Mouse (Mus musculus) cerebellum, adult 2 months (tissue): Measurements from ENCODE around the gene Scarf2.

Experiments used
- CTCF ChIP-seq: fragments of 200-500 bp; IDR thresholded peaks from 2 replicates; pipeline ENCODE4 v1.5.1; 2011; ENCODE audit warnings: low read depth, mild to moderate bottlenecking, control low read depth, low read length, moderate library complexity, borderline replicate concordance; ENCODE audit not compliant: insufficient read depth
- POLR2A ChIP-seq: fragments of 200-500 bp; IDR thresholded peaks from 2 replicates; pipeline ENCODE4 v1.6.1; 2011; ENCODE audit warnings: low read length, control low read depth, borderline replicate concordance; ENCODE audit not compliant: insufficient read depth

GRCm38 (mm10) chr16:17815411-17816402 is 18.6 kb downstream of the Scarf2 start:
- TF ChIP-seq CTCF: peak; percentile 75
- no peak for TF ChIP-seq POLR2A
